Mouse (Mus musculus): ENCODE measurements at regions not wholly inside any gene's neighbourhood (a gene's known extent, or its start where the extent isn't known, plus 50 kb on each side); places are given as distances from the start of the nearest gene placed in this dataset.

- no peak overlapping the region for H3K9ac ChIP-seq (ENCODE audit: low read depth, low read length)
- H3K9me3 ChIP-seq (ENCODE audit: control insufficient read depth, low read length): no peaks in the 10 kb centered on the region
- H3K27me3 ChIP-seq (replicated peaks; ENCODE audit: control insufficient read depth, insufficient read depth, low read length): no peaks in the 10 kb centered on the region; the same call in 1 of the 2 replicates
- no peak for ATAC-seq
- no peak overlapping the region for H3K4me2 ChIP-seq (ENCODE audit: low read length)
- H3K36me3 ChIP-seq (ENCODE audit: control insufficient read depth, insufficient read depth, low read length): no peaks in the 10 kb centered on the region
- WGBS: 83% methylated on average over 2 of the region's 2 CpGs
- H3K4me3 ChIP-seq (ENCODE audit: low read length): no peak overlapping the region
- peaks cover 1% of the 10 kb centered on the region for H3K4me1 ChIP-seq (ENCODE audit: control insufficient read depth, insufficient read depth, low read depth, low read length)
- H3K27ac ChIP-seq (ENCODE audit: low read depth, low read length): no peak overlapping the region
These were observed 75.0 kb upstream of the Glce start for GRCm38 (mm10) chr9:62197486-62197885.

- H3K9me3 ChIP-seq (ENCODE audit: control insufficient read depth, low read length): no peaks in the 10 kb centered on the region
- no peak overlapping the region for H3K27ac ChIP-seq (ENCODE audit: low read depth, low read length)
- H3K9ac ChIP-seq (ENCODE audit: low read depth, low read length): no peak overlapping the region
- peaks cover 31% of the 10 kb centered on the region for H3K4me1 ChIP-seq (ENCODE audit: control insufficient read depth, insufficient read depth, low read depth, low read length)
- 11% methylated on average over 6 of the region's 6 CpGs for whole genome bisulfite sequencing
- no peak for ATAC-seq
- no peaks in the 10 kb centered on the region for H3K27me3 ChIP-seq (replicated peaks; ENCODE audit: control insufficient read depth, insufficient read depth, low read length)
- H3K36me3 ChIP-seq (ENCODE audit: control insufficient read depth, insufficient read depth, low read length): no peaks in the 10 kb centered on the region
- no peak overlapping the region for H3K4me3 ChIP-seq (ENCODE audit: low read length)
- no peak overlapping the region for H3K4me2 ChIP-seq (ENCODE audit: low read length)
These were observed 70.0 kb upstream of the Glce start for GRCm38 (mm10) chr9:62192424-62192892.

GRCm38 (mm10) chr9:62190474-62190873 lies 68.0 kb upstream of the Glce start:
- Histone ChIP-seq H3K27me3 (replicated peaks; ENCODE audit: control insufficient read depth, insufficient read depth, low read length) (no peaks in the 10 kb centered on the region), H3K4me1 (ENCODE audit: control insufficient read depth, insufficient read depth, low read depth, low read length) (peaks cover 33% of the 10 kb centered on the region), H3K4me2 (ENCODE audit: low read length) (no peak overlapping the region; the same call in 1 of the 2 replicates), H3K36me3 (ENCODE audit: control insufficient read depth, insufficient read depth, low read length) (no peaks in the 10 kb centered on the region), H3K9me3 (ENCODE audit: control insufficient read depth, low read length) (no peaks in the 10 kb centered on the region), H3K9ac (ENCODE audit: low read depth, low read length) (peak overlapping the region; percentile 29; the same call in 1 of the 2 replicates), H3K27ac (ENCODE audit: low read depth, low read length) (peak overlapping the region; percentile 66), H3K4me3 (ENCODE audit: low read length) (no peak overlapping the region)
- 15% methylated on average over 6 of the region's 6 CpGs for WGBS
- ATAC-seq: peak; percentile 55

GRCm38 (mm10) chr9:62188835-62189234 lies 66.4 kb upstream of the Glce start:
- Histone ChIP-seq H3K4me3 (ENCODE audit: low read length) (no peak overlapping the region), H3K9ac (ENCODE audit: low read depth, low read length) (no peak overlapping the region), H3K36me3 (ENCODE audit: control insufficient read depth, insufficient read depth, low read length) (no peaks in the 10 kb centered on the region), H3K4me2 (ENCODE audit: low read length) (no peak overlapping the region), H3K27ac (ENCODE audit: low read depth, low read length) (peak overlapping the region; percentile 40), H3K27me3 (replicated peaks; ENCODE audit: control insufficient read depth, insufficient read depth, low read length) (no peaks in the 10 kb centered on the region), H3K9me3 (ENCODE audit: control insufficient read depth, low read length) (no peaks in the 10 kb centered on the region), H3K4me1 (ENCODE audit: control insufficient read depth, insufficient read depth, low read depth, low read length) (peaks cover 33% of the 10 kb centered on the region)
- 33% methylated on average over 6 of the region's 6 CpGs for WGBS
- ATAC-seq: peak; percentile 73

DNA sequence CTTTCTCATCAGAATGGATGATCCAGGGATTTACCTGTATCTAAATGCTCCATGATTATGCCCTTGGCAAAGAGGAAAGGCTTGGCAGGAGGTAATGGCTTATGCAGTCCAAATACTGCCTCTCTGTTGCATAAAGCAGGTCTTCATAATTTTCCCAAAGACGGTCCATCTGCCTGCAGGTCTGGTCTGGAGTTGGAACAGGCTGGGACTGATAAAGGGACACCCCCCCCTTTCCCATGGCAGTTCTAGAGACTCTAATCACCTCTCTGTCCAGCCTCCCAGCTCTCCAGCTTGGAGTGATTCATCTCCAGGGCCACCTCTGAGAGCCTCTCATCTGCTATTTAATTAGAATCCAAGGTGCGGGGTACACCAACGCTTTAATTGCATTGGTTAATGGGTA lies 65.9 kb upstream of the Glce start:
- Histone ChIP-seq H3K36me3 (ENCODE audit: control insufficient read depth, insufficient read depth, low read length) (no peaks in the 10 kb centered on the region), H3K9ac (ENCODE audit: low read depth, low read length) (no peak overlapping the region), H3K4me1 (ENCODE audit: control insufficient read depth, insufficient read depth, low read depth, low read length) (peaks cover 33% of the 10 kb centered on the region), H3K27ac (ENCODE audit: low read depth, low read length) (peak overlapping the region; percentile 40), H3K27me3 (replicated peaks; ENCODE audit: control insufficient read depth, insufficient read depth, low read length) (no peaks in the 10 kb centered on the region), H3K4me3 (ENCODE audit: low read length) (no peak overlapping the region), H3K4me2 (ENCODE audit: low read length) (no peak overlapping the region), H3K9me3 (ENCODE audit: control insufficient read depth, low read length) (no peaks in the 10 kb centered on the region)
- peak; percentile 34 for ATAC-seq
- 47% methylated on average over 3 of the region's 3 CpGs for WGBS

GRCm38 (mm10) chr9:62186886-62187285 lies 64.4 kb upstream of the Glce start:
- 53% methylated on average over 4 of the region's 4 CpGs for WGBS
- no peak for ATAC-seq

DNA sequence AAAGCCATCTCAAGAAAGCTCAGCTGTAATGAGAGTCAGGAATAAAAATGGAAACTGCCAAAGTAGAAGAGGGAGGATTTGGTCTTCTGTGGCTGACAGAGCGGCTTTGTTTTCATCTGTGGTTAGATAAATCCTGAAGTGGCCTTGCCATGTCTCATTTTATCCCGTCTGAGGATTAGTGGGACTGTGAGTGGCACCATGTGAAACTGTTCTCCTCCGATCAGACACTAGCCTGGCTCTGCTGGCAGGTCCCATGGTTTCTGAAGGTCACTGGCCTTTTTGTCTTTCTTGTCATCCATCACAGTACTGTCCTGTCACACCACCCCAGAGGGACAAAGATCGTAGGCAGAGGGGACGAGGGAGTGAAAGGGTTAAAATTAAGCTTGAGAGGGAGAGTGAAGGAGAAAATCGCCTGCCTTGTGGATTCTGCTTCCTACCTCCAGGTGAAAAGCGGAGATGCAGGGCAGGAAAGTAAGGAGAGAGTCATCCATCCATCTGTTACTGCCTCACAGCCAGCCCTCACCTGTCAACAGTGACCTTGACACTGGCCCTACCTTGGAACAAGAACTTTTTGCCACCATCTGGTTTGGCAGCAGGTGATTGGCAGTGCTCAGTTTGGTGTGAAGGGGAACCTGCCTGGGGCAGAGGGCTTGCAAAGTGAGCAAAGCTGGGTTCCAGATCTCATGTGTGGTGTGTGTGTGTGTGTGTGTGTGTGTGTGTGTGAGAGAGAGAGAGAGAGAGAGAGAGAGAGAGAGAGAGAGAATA lies 63.2 kb upstream of the Glce start:
- Histone ChIP-seq H3K27ac (ENCODE audit: low read depth, low read length) (no peak overlapping the region), H3K4me3 (ENCODE audit: low read length) (no peak overlapping the region), H3K9ac (ENCODE audit: low read depth, low read length) (no peak overlapping the region), H3K27me3 (replicated peaks; ENCODE audit: control insufficient read depth, insufficient read depth, low read length) (no peaks in the 10 kb centered on the region), H3K9me3 (ENCODE audit: control insufficient read depth, low read length) (no peaks in the 10 kb centered on the region), H3K4me2 (ENCODE audit: low read length) (no peak overlapping the region), H3K36me3 (ENCODE audit: control insufficient read depth, insufficient read depth, low read length) (no peaks in the 10 kb centered on the region), H3K4me1 (ENCODE audit: control insufficient read depth, insufficient read depth, low read depth, low read length) (peaks cover 40% of the 10 kb centered on the region)
- 46% methylated on average over 7 of the region's 7 CpGs for WGBS
- ATAC-seq: no peak

More at GRCm38 (mm10) chr9:62186886-62187285, 64.4 kb upstream of the Glce start:
- no peaks in the 10 kb centered on the region for H3K36me3 ChIP-seq (ENCODE audit: control insufficient read depth, insufficient read depth, low read length)
- H3K27me3 ChIP-seq (replicated peaks; ENCODE audit: control insufficient read depth, insufficient read depth, low read length): no peaks in the 10 kb centered on the region
- no peaks in the 10 kb centered on the region for H3K9me3 ChIP-seq (ENCODE audit: control insufficient read depth, low read length)
- peaks cover 35% of the 10 kb centered on the region for H3K4me1 ChIP-seq (ENCODE audit: control insufficient read depth, insufficient read depth, low read depth, low read length)
- no peak overlapping the region for H3K27ac ChIP-seq (ENCODE audit: low read depth, low read length)
- H3K9ac ChIP-seq (ENCODE audit: low read depth, low read length): no peak overlapping the region
- H3K4me3 ChIP-seq (ENCODE audit: low read length): no peak overlapping the region
- no peak overlapping the region for H3K4me2 ChIP-seq (ENCODE audit: low read length)

GRCm38 (mm10) chr9:62181182-62181830 lies 58.9 kb upstream of the Glce start:
- H3K4me2 ChIP-seq (ENCODE audit: low read length): peak overlapping the region; percentile 17; the same call in 1 of the 2 replicates
- no peak overlapping the region for H3K4me3 ChIP-seq (ENCODE audit: low read length)
- no peak overlapping the region for H3K9ac ChIP-seq (ENCODE audit: low read depth, low read length)
- no peaks in the 10 kb centered on the region for H3K9me3 ChIP-seq (ENCODE audit: control insufficient read depth, low read length)
- H3K4me1 ChIP-seq (ENCODE audit: control insufficient read depth, insufficient read depth, low read depth, low read length): peaks cover 21% of the 10 kb centered on the region
- ATAC-seq: peak; percentile 88
- H3K36me3 ChIP-seq (ENCODE audit: control insufficient read depth, insufficient read depth, low read length): no peaks in the 10 kb centered on the region
- no peaks in the 10 kb centered on the region for H3K27me3 ChIP-seq (replicated peaks; ENCODE audit: control insufficient read depth, insufficient read depth, low read length)
- H3K27ac ChIP-seq (ENCODE audit: low read depth, low read length): peak overlapping the region; percentile 78
- WGBS: 13% methylated on average over 9 of the region's 9 CpGs

DNA sequence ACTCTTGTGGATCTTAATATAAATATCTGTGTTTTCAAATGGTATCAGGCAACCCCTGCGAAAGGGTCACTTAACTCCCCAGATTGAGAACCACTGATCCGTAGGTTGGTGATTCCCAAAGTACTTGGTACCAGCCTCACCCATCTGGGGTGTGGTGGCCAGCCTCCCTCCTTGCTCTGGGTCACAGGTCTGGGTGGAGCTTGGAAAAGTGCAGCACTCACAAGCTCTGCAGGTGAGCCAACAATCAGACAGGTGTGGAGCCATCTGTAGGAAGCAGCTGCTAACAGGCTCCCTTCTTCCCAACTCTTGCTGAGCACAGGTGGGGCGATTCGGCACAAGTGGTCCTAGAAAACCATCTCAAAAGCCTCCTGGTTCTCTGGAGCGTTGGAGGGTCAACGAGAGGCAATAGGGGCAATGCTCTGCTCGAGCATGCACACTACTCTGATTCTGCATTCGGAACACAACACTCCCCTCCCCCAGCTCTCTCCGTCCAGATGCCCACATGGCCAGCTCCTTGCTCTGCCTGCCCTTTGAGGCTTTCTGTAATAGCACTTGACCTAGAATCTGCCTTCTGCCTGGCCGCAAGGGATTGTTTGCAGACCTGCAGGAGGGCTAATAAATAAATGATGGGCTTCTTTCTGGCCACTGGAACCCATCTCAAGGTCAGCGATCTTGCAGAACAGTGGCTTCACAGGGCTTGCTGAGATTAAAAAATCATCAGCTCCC lies 58.2 kb upstream of the Glce start:
- Histone ChIP-seq H3K27ac (ENCODE audit: low read depth, low read length) (peak overlapping the region; percentile 78), H3K4me2 (ENCODE audit: low read length) (peak overlapping the region; percentile 17; the same call in 1 of the 2 replicates), H3K36me3 (ENCODE audit: control insufficient read depth, insufficient read depth, low read length) (no peaks in the 10 kb centered on the region), H3K9ac (ENCODE audit: low read depth, low read length) (no peak overlapping the region; the same call in 1 of the 2 replicates), H3K4me1 (ENCODE audit: control insufficient read depth, insufficient read depth, low read depth, low read length) (peaks cover 21% of the 10 kb centered on the region), H3K9me3 (ENCODE audit: control insufficient read depth, low read length) (no peaks in the 10 kb centered on the region), H3K4me3 (ENCODE audit: low read length) (no peak overlapping the region), H3K27me3 (replicated peaks; ENCODE audit: control insufficient read depth, insufficient read depth, low read length) (no peaks in the 10 kb centered on the region)
- 44% methylated on average over 11 of the region's 11 CpGs for WGBS
- ATAC-seq: peak; percentile 43; the same call in 1 of the 2 replicates
